Mouse (Mus musculus) limb, embryonic 10.5 days (tissue): ENCODE measurements around the gene Bmper. TPM values are rescaled to one million over a fixed set of nuclear protein-coding genes. Genes with fewer than 3 reads are reported as not detected.

Source experiments
- DNase-seq: peaks from one replicate; pipeline ENCODE4 v3.0.0-alpha.2; 2017; ENCODE audit warnings: low spot score
- H3K27ac ChIP-seq: fragments of 300-500 bp; sonication (generic); 2 replicates; pipeline ENCODE4 v1.5.1; 2016; ENCODE audit warnings: mild to moderate bottlenecking
- H3K27me3 ChIP-seq: fragments of 300-500 bp; sonication (generic); 2 replicates; pipeline ENCODE4 v1.6.1; 2016; ENCODE audit warnings: low read depth, mild to moderate bottlenecking; ENCODE audit not compliant: poor library complexity, severe bottlenecking
- H3K36me3 ChIP-seq: fragments of 300-500 bp; sonication (generic); 2 replicates; pipeline ENCODE4 v1.6.1; 2016; ENCODE audit warnings: mild to moderate bottlenecking, moderate library complexity
- H3K4me1 ChIP-seq: fragments of 300-500 bp; sonication (generic); 2 replicates; pipeline ENCODE4 v1.6.1; 2016
- H3K4me3 ChIP-seq: fragments of 300-500 bp; sonication (generic); 2 replicates; pipeline ENCODE4 v1.5.1; 2016; ENCODE audit warnings: mild to moderate bottlenecking, moderate library complexity
- H3K9me3 ChIP-seq: fragments of 300-500 bp; sonication (generic); replicated peaks from 2 replicates; pipeline ENCODE4 v1.6.1; 2016; ENCODE audit warnings: mild to moderate bottlenecking
- WGBS: fragments of 180-500 bp; shearing (Covaris S2); methylation state at CpG from one replicate; pipeline ENCODE4 v1.1.7; 2016; 5-methylcytosine and 5-hydroxymethylcytosine counted together
- polyA plus RNA-seq: library from polyadenylated mRNA; unstranded; fragments of >200 nt; fragmentation: Nextera tagmentation; extraction: Ambion mirVana; gene quantifications from 2 replicates; pipeline ENCODE4 v1.2.1, GENCODE M21; 2016

Bmper gene
- polyA plus RNA-seq, 1 experiment from 2014 or later, result 2.7 TPM

DNA sequence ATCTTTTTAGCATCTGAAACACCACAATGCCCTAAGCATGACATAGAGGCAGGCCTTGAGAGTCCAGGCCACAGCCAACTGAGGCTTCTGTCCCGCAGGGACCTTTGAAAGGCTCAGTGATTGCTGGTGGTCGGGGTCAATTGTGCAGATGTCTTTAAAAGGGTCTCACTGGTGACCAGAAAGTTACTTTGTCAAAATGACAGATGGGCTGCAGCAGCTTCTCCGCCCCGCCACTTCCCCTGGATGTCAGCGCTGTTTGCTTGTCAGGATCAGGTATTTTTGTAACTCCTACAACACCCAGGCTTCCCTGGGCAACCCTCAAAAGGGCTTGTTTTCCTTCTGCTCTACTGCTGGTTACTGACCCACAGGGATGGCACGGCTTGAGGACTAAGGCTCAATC, 21.0 kb downstream of the Bmper start:
- no peak for DNase-seq
- peaks cover 19% of the 10 kb centered on the region for H3K4me1 ChIP-seq
- H3K9me3 ChIP-seq, result no peaks in the 10 kb centered on the region
- H3K36me3 ChIP-seq, result no peaks in the 10 kb centered on the region
- H3K4me3 ChIP-seq, result no peak overlapping the region
- 34% methylated on average over 6 of the region's 6 CpGs for WGBS
- 0 out of 2 replicates have a peak, but pooled peaks cover 5% of the 10 kb centered on the region for H3K27me3 ChIP-seq
- H3K27ac ChIP-seq, result no peak overlapping the region

GRCm38 (mm10) chr9:23246389-23246788, 23.5 kb downstream of the Bmper start:
- H3K9me3 ChIP-seq, result no peaks in the 10 kb centered on the region
- H3K4me1 ChIP-seq, result peaks cover 19% of the 10 kb centered on the region
- H3K27me3 ChIP-seq, result peaks cover 13% of the 10 kb centered on the region; the same call in 1 of the 2 replicates
- WGBS, result 85% methylated on average over 9 of the region's 9 CpGs
- no peak for DNase-seq
- H3K36me3 ChIP-seq, result no peaks in the 10 kb centered on the region
- H3K27ac ChIP-seq, result peak overlapping the region; percentile 53; the same call in 1 of the 2 replicates
- no peak overlapping the region for H3K4me3 ChIP-seq

DNA sequence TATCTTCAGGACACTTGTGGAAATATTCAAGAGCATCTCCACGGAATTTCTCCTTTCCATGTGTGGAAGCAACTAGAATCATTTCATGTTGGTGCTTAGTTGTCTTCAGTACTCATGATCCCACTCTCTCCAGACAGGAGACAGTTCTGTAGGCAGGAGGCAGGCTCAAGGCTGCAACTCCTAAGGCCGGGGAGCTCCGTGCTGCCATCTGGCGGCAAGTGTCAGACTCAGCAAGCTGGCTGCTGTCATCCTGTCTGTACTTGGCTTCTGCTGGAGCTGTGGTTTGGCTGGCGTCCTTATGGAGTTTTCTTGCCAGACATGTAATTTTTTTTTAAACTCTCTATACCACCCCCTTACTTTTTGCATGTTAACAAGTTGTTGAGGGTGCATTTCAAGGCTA, 27.1 kb downstream of the Bmper start:
- peaks cover 29% of the 10 kb centered on the region for H3K4me1 ChIP-seq
- no peaks in the 10 kb centered on the region for H3K9me3 ChIP-seq
- DNase-seq, result peak; percentile 86
- H3K27me3 ChIP-seq, result peaks cover 40% of the 10 kb centered on the region; the same call in 1 of the 2 replicates
- no peak overlapping the region for H3K4me3 ChIP-seq
- no peak overlapping the region for H3K27ac ChIP-seq
- WGBS, result 10% methylated on average over 5 of the region's 5 CpGs
- no peaks in the 10 kb centered on the region for H3K36me3 ChIP-seq

- H3K4me3 ChIP-seq, result no peak overlapping the region
- H3K4me1 ChIP-seq, result peaks cover 28% of the 10 kb centered on the region
- H3K27me3 ChIP-seq, result peaks cover 47% of the 10 kb centered on the region; the same call in 1 of the 2 replicates
- H3K9me3 ChIP-seq, result no peaks in the 10 kb centered on the region
- no peak for DNase-seq
- H3K27ac ChIP-seq, result no peak overlapping the region
- WGBS, result 85% methylated on average over 6 of the region's 6 CpGs
- no peaks in the 10 kb centered on the region for H3K36me3 ChIP-seq
Observed at GRCm38 (mm10) chr9:23251001-23251400, 28.1 kb downstream of the Bmper start.

GRCm38 (mm10) chr9:23253624-23254023, 30.7 kb downstream of the Bmper start:
- H3K9me3 ChIP-seq, result no peaks in the 10 kb centered on the region
- peaks cover 48% of the 10 kb centered on the region; the same call in 1 of the 2 replicates for H3K27me3 ChIP-seq
- no peaks in the 10 kb centered on the region for H3K36me3 ChIP-seq
- H3K4me3 ChIP-seq, result no peak overlapping the region
- no peak for DNase-seq
- WGBS, result 89% methylated on average over 6 of the region's 6 CpGs
- peaks cover 22% of the 10 kb centered on the region; the same call in 1 of the 2 replicates for H3K4me1 ChIP-seq
- H3K27ac ChIP-seq, result no peak overlapping the region

GRCm38 (mm10) chr9:23254237-23255214, 31.6 kb downstream of the Bmper start:
- no peak overlapping the region for H3K27ac ChIP-seq
- no peaks in the 10 kb centered on the region for H3K9me3 ChIP-seq
- WGBS, result 52% methylated on average over 37 of the region's 37 CpGs
- peaks cover 22% of the 10 kb centered on the region; the same call in 1 of the 2 replicates for H3K4me1 ChIP-seq
- H3K27me3 ChIP-seq, result peaks cover 40% of the 10 kb centered on the region; the same call in 1 of the 2 replicates
- H3K36me3 ChIP-seq, result no peaks in the 10 kb centered on the region
- no peak for DNase-seq
- H3K4me3 ChIP-seq, result peak overlapping the region; percentile 9; the same call in 1 of the 2 replicates

- WGBS, result 85% methylated on average over 2 of the region's 2 CpGs
- H3K27ac ChIP-seq, result no peak overlapping the region
- no peak for DNase-seq
- H3K4me1 ChIP-seq, result peaks cover 21% of the 10 kb centered on the region; the same call in 1 of the 2 replicates
- H3K9me3 ChIP-seq, result no peaks in the 10 kb centered on the region
- H3K36me3 ChIP-seq, result no peaks in the 10 kb centered on the region
- H3K27me3 ChIP-seq, result peaks cover 39% of the 10 kb centered on the region; the same call in 1 of the 2 replicates
- H3K4me3 ChIP-seq, result no peak overlapping the region
Observed at GRCm38 (mm10) chr9:23255841-23256240, 33.0 kb downstream of the Bmper start.

DNA sequence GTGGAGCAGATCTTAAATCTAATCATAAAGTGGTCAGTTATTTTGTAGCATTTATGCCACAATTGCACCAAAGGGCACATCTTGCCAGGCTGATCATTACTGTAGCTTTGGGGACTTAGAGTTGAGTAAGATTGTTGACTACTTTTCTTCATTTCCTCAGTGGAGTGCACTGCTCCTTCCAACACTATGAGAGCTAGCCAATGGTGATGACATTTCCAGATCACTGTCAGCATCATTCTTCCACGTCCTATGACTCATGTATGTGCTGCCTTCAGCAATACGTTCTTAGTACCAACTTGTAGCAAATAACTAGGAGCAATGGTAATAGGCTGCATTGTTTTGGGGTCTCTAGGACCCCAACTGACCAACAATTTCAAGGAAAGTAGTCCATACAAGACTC, 33.7 kb downstream of the Bmper start:
- Histone ChIP-seq H3K4me1 (peaks cover 14% of the 10 kb centered on the region; the same call in 1 of the 2 replicates), H3K36me3 (no peaks in the 10 kb centered on the region), H3K9me3 (no peaks in the 10 kb centered on the region), H3K27ac (no peak overlapping the region), H3K27me3 (peaks cover 37% of the 10 kb centered on the region; the same call in 1 of the 2 replicates), H3K4me3 (no peak overlapping the region)
- no peak for DNase-seq
- WGBS, result 85% methylated on average over 2 of the region's 2 CpGs

DNA sequence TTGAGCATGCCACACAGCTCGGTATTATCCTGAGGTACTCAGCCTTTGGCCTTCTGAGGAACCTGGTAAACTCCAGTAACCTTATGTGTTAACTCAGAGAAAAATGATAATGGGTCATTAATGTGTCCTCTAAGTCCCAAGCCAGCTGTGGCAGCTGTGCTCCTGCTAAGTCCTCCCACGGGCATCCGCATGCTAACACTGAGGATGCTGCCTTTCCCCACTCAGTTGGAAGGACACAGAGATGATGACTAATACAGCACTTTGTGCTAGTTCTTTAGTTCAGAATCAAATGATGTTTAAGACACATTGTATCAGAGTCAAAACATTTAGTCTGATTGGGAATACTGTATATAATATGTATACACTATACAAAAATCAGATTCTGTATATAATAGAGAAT, 39.0 kb downstream of the Bmper start:
- H3K36me3 ChIP-seq, result no peaks in the 10 kb centered on the region
- DNase-seq, result no peak
- H3K27me3 ChIP-seq, result no peaks in the 10 kb centered on the region
- no peak overlapping the region for H3K27ac ChIP-seq
- H3K4me3 ChIP-seq, result no peak overlapping the region
- H3K4me1 ChIP-seq, result peaks cover 7% of the 10 kb centered on the region; the same call in 1 of the 2 replicates
- no peaks in the 10 kb centered on the region for H3K9me3 ChIP-seq
- WGBS, result 94% methylated on average over 3 of the region's 3 CpGs

GRCm38 (mm10) chr9:23262851-23263250, 40.0 kb downstream of the Bmper start:
- Histone ChIP-seq H3K27me3 (no peaks in the 10 kb centered on the region), H3K4me3 (no peak overlapping the region), H3K9me3 (no peaks in the 10 kb centered on the region), H3K36me3 (no peaks in the 10 kb centered on the region), H3K27ac (no peak overlapping the region), H3K4me1 (peaks cover 7% of the 10 kb centered on the region; the same call in 1 of the 2 replicates)
- WGBS, result 77% methylated on average over 7 of the region's 7 CpGs
- no peak for DNase-seq

DNA sequence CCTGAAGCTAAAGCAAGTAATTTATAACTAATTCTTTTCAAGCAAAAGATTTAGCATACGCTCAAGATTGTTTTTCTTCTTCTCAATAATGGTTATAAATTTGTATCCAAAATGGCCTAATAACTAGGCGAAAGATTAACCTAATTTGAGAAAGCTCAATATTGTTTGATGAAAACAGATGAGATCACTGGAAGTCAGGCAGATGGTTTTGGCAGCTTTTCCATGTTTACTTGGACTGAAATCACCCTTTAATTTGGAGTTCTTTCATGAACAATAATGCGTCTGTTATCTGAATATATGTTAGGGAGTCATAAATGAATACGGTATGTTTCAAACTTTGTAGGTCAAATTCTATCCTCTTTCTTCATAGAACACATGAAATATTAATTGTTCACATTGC, 41.6 kb downstream of the Bmper start:
- no peak for DNase-seq
- Histone ChIP-seq H3K27me3 (no peaks in the 10 kb centered on the region), H3K4me3 (no peak overlapping the region), H3K27ac (no peak overlapping the region), H3K9me3 (no peaks in the 10 kb centered on the region), H3K36me3 (no peaks in the 10 kb centered on the region), H3K4me1 (peaks cover 7% of the 10 kb centered on the region; the same call in 1 of the 2 replicates)
- WGBS, result 93% methylated on average over 4 of the region's 4 CpGs

- Histone ChIP-seq H3K4me3 (no peak overlapping the region), H3K27me3 (no peaks in the 10 kb centered on the region), H3K36me3 (no peaks in the 10 kb centered on the region), H3K27ac (no peak overlapping the region), H3K4me1 (no peaks in the 10 kb centered on the region), H3K9me3 (no peaks in the 10 kb centered on the region)
- no peak for DNase-seq
- WGBS, result 75% methylated on average over 7 of the region's 7 CpGs
Observed at GRCm38 (mm10) chr9:23268609-23269008, 45.7 kb downstream of the Bmper start.

- WGBS, result 72% methylated on average over 2 of the region's 2 CpGs
- no peak overlapping the region for H3K27ac ChIP-seq
- DNase-seq, result no peak
- no peaks in the 10 kb centered on the region for H3K36me3 ChIP-seq
- H3K4me1 ChIP-seq, result peaks cover 4% of the 10 kb centered on the region; the same call in 1 of the 2 replicates
- no peak overlapping the region for H3K4me3 ChIP-seq
- H3K27me3 ChIP-seq, result no peaks in the 10 kb centered on the region
- H3K9me3 ChIP-seq, result no peaks in the 10 kb centered on the region
Observed at GRCm38 (mm10) chr9:23269087-23269486, 46.2 kb downstream of the Bmper start.
